Mouse (Mus musculus): ENCODE data around the gene Lrp5.
A peak's percentile ranks its signal among the peaks of the same experiment; 100 is the strongest.

GRCm38 (mm10) chr19:3719362-3719891, 33.1 kb upstream of the Lrp5 start:
- TF ChIP-seq CTCF (IDR thresholded peaks at IDR 0.05; ENCODE audit: low read depth, low read length) = peak; percentile 74
- TF ChIP-seq POLR2A (IDR thresholded peaks at IDR 0.05; ENCODE audit: insufficient read depth, low read length) = no peak

All from ES-Bruce4 (cell line).